Mouse (Mus musculus): Measurements from ENCODE around the gene Kif5c.

Gene Kif5c

DNA sequence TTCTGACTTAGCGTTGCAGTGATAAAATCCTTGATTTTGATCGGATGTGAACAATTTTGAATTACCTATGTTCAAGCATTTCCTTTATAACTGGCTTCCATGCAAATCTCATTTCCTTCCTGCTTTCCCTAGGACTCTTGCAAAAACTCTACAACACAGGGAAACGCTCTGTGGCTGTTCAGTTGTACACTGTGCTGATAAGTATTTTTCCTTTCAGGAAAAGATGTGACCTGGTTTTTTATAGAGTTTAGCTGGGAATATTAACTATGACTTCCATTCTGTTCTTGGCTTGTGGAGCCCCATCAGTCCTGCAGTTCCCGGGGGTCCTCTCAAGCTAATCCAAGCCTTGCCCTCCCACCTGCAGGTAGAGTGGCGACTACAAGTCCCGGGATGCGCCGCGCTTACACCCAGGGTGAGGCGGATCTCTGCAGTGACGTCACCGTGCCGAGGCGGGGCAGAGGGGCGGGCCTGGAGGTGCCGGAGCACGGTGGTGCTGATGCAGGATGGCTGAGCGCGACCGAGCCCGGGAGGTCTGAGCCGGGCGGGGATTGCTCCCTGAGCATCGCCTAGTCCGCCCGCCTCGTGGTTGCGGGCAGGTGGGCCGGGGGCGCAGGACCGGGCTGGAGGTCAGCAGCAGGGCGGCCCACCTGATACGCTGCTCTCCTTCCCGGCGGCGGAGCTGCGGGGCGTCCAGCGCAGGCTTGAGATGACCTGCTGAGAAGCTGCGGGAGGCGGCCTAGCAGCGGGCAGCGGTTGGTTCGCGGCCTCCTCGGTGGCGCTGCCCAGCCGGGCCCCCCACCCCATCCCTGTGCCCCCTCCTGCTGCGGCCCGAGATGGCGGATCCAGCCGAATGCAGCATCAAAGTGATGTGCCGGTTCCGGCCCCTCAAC is at the start of gene Kif5c:
Gene Kif5c (plus strand): TSS at position 470 of the 890 bp plus-strand sequence.
- peak; percentile 5 for DNase-seq (ENCODE audit: extremely low read depth, insufficient read length, low spot score)

DNA sequence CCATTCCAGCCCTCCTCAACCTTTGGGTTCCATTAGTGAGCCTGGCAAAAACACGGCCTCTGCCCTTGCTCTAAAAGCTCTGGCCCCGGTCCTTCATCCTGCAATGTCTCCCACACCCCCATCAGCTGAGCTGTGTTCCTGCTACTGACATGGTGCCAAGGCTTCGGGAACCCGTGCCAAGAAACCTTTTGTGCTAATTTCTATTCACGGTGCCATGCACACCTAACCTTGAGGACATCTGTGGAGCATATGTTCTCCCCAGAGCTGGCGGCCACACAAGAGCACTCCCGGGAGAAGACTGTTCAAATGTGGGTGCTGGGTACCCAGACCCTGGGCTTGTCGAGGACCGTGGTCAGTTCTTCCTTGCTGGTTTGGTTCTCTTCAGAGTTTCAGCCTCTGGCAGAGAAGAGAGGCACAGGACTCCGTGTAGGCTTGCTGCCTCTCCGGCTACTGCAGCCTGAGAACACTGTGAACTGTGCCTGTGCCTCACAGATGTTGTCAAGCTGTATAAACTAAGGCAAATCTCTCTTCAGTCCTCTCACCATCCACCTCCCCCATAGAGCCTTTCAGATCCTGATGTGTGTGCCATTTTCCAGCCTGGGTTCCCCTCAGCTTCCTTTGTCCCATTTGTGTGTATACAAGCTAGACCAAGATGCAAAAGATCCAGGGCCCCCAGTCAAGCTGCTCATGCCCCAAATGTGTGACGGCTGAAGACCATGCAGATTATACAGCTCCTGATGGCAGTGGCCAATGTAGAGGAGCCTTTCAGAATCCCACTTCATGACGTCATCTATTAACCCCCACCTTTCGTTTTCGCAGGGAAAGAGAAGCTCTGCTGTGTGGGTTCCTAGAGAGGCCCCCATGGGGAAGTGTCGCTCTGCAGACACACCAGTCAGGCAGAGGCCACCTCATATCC is 49.0 kb upstream of the Kif5c start:
- no peak for DNase-seq (ENCODE audit: extremely low read depth, insufficient read length, low spot score)

DNA sequence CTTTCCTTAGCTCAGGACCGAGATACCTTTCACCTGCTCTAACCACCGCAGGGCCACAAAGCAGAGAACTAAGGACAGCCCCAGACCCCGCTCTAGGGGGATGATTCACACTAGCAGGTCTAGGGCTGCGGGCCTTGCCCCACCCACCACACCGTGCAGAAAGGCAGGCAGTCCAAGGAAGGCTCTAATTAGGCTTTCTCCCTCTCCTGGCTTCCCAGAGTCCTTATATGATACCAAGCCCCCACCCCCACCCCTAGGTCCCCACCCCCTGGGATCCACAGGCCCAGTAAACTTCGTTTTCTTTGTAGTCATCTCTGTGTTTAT is 48.4 kb upstream of the Kif5c start:
- no peak for DNase-seq (ENCODE audit: extremely low read depth, insufficient read length, low spot score)

DNA sequence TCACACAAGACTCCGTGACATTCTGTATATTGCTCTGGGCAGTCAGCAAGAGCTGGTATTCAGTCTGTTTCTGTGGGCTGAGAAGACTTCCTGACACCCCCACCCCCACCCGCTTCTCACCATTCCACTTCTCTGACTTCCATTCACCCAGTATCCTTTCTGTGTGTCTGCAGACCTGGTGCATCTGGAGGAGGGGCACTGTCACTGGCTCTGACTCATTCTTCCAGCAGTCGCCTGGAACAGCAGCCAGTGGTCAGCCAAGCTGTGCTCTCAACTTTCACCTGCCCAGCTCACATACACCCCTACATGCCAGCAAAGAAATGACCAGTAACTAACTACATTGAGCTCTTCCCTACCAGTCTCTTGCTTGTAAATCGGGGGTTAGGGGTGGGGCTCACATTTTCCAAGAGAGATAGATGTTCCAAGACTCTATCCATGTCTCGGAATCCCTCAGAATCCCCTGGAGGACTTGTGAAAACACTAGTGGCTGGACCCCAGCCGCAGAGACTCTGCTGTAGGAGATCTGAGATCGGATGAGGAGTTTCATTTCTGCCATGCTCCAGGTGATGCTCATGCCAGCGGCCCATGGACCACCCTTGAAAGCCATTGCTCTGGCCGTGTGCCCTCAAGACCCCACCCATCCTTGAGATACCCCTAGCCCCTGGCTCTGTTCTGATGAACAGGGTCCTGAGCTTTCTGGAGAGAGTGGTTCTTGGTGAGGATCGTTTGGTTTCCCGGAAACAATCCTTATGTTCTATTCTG is 47.8 kb upstream of the Kif5c start:
- peak; percentile 39 for DNase-seq (ENCODE audit: extremely low read depth, insufficient read length, low spot score)

DNA sequence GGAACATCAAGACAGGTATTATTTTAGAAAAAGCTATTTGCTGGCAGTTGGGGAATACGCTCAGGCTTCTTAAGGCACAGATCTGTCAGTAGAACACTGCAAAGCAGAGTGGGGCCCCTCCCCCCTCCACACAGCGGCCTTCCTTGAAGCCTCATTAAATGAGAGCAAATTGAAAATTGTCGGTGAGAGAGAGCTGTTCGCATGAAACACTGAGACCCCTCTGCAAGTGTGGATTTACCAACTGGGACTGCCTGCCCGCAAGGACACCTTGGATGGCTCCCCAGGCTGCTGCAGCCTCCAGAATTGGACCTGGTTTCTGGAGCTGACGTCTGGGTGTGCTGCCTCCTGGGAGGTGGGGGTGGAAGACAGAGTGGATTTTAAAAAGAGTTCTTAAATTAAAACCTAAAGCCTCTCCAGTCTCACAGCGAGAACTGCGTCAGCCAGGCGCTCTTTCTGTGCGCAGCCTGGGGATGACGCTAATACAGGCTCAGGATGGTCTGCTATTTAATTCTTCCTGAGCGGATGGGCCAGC is 46.9 kb upstream of the Kif5c start:
- no peak for DNase-seq (ENCODE audit: extremely low read depth, insufficient read length, low spot score)

- DNase-seq (ENCODE audit: extremely low read depth, insufficient read length, low spot score) = no peak
These were observed 46.4 kb upstream of the Kif5c start for GRCm38 (mm10) chr2:49572684-49573083.

DNA sequence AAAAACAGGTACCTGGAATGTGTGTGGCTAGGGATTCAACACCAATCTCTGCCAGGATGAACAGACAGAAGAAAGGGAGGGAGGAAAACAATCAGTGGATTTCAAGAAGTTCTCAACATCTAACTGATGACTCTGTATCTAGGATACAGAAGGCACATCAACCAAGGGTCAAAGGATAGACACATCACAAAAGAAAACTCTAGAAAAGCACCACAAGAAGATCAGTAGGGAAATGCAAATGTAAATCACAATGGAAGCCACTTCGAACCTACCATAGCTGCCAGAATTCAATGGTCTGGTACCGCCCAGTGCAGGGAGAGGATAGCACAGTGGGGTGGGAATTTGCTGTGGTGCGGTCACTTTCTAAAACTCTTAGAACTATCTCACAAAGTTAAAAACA is 45.8 kb upstream of the Kif5c start:
- DNase-seq (ENCODE audit: extremely low read depth, insufficient read length, low spot score) = no peak

- DNase-seq (ENCODE audit: extremely low read depth, insufficient read length, low spot score) = no peak
These were observed 38.5 kb upstream of the Kif5c start for GRCm38 (mm10) chr2:49580585-49580984.

DNA sequence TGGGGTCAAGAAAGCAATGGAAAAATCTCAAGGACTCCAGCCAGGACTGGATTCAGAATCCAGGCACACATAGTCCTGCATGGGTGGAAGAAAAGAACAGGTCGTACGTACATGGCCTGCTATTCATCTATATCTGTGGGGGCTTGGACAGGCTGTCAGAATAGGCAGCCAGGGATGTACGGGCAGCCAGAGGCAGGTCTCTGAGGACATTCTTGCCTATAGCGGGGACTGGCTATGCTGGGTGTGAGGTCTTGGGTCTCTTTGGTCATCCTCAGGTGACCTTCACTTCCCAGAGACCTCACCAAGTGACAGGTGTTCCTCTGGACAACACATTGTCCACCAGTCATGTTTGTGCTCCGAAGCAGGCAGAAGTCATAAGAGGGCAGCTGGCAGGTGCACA is 36.6 kb upstream of the Kif5c start:
- DNase-seq (ENCODE audit: extremely low read depth, insufficient read length, low spot score) = no peak

GRCm38 (mm10) chr2:49583311-49583710 is 35.8 kb upstream of the Kif5c start:
- no peak for DNase-seq (ENCODE audit: extremely low read depth, insufficient read length, low spot score)

- no peak for DNase-seq (ENCODE audit: extremely low read depth, insufficient read length, low spot score)
These were observed 28.6 kb upstream of the Kif5c start for GRCm38 (mm10) chr2:49590450-49590849.

GRCm38 (mm10) chr2:49592926-49593325 is 26.2 kb upstream of the Kif5c start:
- no peak for DNase-seq (ENCODE audit: extremely low read depth, insufficient read length, low spot score)

DNA sequence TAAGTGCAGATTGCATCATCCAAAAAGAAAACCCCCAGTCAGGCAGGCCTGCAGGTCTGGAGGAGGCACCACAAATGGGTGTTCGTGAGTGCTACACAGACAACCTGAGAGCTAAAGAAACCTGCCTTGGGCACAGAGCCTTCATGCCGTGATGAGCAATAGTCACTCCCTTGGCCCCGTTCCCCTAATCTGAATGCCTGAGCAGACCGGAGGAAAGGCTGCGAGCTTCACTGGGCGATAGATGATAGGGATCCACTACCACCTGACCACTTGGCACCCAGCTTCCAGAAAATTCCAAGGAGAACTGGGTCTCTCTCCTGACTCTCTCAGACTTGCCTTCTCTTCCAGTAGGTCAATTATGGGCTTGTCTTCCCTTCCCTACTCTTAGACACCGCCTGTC is 24.2 kb upstream of the Kif5c start:
- no peak for DNase-seq (ENCODE audit: extremely low read depth, insufficient read length, low spot score)

DNA sequence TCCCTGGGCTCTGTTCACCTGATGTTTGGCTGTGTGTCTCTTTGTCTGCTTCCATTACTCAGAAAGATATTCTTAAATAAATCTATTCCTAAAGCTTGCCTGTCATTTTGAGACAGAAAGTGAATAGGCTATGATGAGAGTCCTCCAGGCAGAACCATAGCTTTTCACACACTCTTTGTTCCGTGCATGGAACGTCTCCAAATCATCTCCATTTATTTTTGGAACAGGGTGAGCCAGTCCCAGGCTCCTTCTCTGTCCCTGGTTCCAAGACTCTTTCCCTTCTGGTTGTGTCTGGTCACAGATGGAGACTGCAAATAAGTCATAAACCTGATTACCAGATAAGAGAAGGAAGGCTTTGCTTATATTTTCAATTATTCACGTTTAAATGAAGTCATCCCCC is 22.8 kb upstream of the Kif5c start:
- DNase-seq (ENCODE audit: extremely low read depth, insufficient read length, low spot score) = no peak

DNA sequence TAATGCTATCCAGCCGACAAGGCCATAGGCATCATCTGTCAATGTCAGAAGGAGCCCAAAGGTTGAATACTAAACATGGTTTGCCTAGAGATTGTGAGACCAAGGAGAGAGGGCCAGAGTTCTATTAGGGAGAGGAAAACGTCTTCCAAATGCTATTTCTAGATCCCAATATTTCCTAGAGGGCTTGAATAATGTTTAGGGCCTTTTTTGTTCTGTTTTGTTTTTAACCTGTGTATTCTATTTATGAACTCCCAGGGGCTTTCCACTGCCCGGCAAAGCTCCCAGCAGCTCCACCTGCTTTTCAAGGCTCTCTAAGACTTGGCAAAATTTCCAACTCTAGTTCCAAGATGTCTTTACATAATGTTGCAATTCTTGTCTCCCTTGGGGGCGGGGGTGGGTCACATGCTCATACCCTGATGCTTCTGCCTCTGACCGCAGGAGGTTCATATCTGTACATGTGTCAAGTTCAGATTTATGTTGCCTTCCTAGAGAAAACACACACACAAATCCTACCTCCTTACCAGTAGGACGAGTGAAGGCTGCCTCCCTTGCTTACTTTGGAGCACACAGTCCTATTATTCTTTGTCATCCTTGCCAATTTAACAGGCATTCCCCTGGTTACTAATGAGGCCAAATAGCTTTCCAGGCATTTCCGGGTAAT is 18.9 kb upstream of the Kif5c start:
- DNase-seq (ENCODE audit: extremely low read depth, insufficient read length, low spot score) = no peak

DNA sequence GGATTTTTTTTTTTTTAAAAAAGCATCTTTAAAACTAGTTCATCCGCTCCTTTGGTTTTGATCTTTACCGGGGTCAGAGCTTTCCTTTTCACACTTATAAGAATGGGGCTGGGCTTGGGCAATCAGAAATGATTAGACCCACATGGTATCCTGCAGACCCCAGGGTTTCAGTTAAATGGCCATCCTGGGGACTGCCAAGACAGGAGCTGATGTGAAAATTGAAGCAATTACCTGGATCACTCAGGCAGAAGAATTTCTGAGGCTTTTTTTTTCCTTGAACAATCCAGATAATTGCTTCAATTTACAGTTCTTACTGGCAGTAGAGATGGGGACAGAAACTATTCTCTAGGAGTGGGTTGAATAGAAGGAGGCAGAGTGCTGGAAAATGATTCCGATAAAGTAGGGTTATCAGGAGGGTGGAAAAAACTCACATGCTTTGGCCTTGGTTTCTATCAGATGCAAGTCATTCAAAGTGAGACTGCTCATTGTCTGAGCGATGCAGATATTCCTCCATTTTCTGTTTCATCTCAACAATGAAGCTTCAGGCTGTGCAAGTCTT is 16.2 kb upstream of the Kif5c start:
- DNase-seq (ENCODE audit: extremely low read depth, insufficient read length, low spot score) = no peak

DNA sequence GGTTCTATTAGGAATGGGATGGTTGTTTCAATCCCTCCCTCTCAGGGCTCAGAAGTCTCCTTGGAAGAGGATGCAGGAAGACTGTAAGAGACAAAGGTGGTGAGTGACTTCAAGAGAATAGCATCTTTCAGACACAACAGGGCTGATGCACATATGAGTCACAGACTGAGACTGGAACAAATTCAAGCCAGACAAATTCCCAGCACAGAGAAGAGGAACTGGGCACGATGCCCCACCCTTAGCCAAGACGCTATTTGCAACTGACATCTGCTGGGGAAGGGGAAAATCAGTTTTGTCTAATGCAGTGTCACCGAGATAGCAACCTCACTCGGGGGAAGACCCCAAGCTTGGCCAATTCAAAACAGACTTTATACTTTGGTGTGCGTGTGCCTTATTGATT is 9.5 kb upstream of the Kif5c start:
- DNase-seq (ENCODE audit: extremely low read depth, insufficient read length, low spot score) = peak; percentile 53

DNA sequence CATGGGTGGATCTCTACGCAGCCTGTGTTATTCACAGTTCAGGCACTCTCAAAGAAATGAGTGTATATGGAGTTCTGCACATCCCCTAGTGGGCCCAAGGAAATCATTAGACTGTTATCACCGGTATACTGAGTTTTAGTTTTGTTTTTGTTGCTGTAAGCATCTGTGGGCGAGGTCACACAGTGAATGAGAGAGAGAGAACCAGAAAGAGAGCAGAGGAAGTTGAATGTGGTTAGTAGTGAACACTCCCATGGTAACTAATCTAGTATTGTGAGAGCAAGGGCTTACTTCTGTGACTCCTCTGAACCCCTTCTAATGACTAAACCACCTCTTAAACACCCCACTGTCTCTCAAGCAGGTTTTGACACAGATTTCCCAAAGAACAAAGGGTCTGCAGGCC is 2.3 kb upstream of the Kif5c start:
- DNase-seq (ENCODE audit: extremely low read depth, insufficient read length, low spot score) = no peak

- DNase-seq (ENCODE audit: extremely low read depth, insufficient read length, low spot score) = no peak
These were observed 823 bp downstream of the Kif5c start for GRCm38 (mm10) chr2:49619719-49620522.
